Mouse (Mus musculus): ENCODE measurements at regions not wholly inside any gene's neighbourhood (a gene's known extent, or its start where the extent isn't known, plus 50 kb on each side); places are given as distances from the start of the nearest gene placed in this dataset.

DNA sequence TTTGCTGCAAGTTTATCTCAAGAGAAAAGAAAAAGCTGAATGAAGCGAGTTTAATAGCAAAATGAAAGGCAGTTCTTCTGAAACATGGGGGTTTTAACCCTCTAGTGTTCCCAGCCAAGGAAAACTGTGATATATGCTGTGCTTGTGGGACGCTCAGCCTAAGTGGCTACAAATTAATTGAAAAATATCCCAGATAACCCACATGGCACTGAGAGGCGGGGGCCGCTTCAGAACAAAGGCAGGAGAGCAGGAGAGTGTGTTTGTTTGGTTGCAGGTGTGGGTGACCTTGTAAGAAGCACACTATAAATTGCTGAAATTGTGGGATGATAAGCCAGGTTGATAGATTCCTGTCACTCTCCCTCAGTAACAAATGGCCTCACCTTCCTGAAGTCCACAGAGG is 154.7 kb upstream of the Mpped2 start:
- DNase-seq (ENCODE audit: low spot score in 2 of 2) = no peak

DNA sequence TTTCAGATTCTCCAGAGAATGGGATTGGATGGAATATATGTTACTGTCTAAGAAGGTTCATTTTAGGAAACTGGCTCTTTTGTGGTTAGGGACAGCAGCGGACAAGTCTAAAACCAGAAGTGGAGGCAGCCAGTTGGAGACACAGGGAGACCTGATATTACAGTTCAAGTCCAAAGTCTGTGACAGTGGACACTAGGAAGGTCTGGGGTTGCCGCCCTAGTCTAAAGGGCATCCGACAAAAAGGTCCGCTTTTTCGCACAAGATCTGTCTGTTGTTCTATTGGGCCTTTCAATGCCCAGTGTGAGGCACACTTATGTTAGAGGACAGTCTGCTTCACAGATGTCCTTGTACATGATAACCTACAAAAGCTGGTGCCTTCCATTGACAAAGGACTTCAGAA is 152.9 kb upstream of the Mpped2 start:
- DNase-seq (ENCODE audit: low spot score in 2 of 2) = no peak

DNA sequence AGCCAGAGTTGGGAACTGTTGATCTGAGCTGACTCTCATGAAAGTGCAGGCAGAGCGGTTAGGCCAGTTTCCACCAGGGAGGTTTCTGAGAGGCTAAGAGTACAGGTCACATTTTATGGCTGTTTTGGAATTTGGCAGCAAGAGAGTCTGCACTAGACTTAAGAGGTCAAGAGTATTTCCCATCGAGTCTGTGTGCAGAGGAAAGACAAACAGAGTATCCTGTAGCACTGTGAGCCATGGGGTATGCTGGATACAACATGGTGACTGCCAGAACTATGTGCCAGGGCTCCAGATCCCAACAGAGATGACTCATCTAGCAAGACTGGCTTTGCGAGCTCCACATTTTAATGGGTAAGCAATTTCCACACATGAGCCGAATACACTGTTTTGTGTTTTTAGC is 146.0 kb upstream of the Mpped2 start:
- no peak for DNase-seq (ENCODE audit: low spot score in 2 of 2)

DNA sequence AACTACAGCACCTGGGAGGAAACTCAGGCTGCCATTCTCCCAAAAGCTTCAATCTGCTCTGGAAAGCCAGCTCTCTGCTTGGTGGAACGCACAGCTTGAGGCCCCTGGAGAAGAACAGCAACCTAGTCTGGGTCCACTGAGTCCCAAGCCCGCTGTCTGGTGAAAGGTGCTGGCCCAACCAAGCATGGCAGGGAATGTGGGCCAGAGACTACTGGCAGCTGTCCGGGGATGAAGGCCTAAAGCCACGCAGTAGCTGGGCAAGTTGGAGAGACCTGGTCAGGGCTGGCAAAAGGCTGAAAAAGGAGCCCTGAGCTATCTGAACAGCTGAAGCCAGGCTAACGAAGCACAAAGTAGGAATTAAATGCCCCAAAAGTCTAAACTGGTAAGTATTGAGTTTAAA is 139.4 kb upstream of the Mpped2 start:
- no peak for DNase-seq (ENCODE audit: low spot score in 2 of 2)

DNA sequence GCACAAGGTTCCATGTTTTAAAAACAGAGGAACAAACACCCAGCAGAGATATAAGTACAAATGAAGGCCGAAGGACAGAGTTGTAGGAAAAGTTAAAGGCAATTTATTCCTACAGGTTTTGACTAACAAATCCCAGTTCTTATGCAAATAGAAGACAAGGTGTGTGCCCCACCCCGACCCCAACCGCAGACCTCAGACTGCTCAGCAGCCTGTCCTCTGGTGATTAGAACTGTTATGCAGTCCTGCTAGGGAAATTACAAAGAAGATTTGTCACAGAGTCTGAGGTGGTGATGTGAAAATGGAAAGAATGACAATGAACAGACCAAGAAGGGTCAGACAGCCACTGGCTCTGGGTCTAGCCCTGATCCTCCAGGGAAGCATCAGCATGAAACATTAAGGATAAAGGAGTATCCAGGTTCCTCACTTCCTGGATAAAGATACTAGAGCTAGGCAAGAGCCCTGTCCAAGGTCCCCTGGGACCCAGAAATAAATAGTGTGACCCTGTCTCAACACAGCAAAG is 131.4 kb upstream of the Mpped2 start:
- DNase-seq (ENCODE audit: low spot score in 2 of 2) = no peak

DNA sequence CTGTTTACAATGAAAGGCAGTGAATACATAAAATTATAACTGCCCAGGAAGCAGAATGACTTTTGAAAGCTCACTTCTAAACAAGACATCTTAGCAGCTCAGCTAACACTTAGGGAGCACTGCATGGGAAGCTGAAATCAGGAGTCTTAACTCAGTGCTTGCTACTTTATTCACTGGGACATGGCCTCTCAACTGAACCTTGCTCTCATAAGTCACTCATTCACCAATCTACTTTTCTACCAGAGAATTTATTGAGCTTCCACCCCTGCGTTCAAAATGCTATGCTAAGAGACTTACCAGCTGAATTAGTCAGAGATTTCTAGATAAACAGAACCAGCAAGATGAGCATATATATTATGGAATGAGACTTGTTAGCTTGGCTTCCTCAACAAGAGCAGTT is 122.8 kb upstream of the Mpped2 start:
- DNase-seq (ENCODE audit: low spot score in 2 of 2) = no peak

DNA sequence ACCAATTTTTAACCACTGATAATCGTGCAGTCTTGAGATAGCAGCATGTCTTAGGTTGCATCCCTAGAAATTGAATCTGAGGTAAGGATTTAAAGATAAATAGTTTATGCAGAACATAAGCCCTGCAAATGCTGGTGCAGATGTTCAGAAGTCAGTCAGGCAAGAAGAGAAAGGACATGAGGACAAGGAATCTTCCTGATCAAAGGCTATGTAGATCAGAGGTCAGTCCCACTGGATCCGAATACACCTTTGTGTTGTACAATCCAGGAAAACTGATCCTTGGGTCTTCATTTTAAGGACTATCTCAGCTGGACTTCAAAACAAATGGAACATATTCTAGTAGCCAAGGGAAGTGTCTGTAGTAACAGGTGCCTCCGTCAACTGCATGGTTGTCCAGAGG is 121.7 kb upstream of the Mpped2 start:
- DNase-seq (ENCODE audit: low spot score in 2 of 2) = no peak

DNA sequence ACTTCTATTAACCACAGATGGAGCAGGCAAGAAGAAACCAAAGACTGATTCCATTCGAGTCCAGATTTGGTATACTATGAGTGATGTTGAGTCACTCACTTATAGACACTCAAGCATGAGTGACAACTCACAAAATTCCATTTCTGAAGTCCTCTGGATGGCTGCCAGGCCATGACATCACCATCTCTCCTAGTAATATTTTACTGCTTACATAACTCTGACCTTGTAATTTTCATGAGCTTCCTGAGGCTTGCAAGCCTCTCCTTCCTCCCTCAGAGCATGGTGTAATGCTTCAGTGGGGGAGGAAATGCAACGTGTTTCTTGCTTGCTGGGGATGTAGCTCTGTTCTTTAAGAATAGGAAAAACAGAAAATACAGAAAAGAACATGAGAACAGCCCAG is 121.2 kb upstream of the Mpped2 start:
- DNase-seq (ENCODE audit: low spot score in 2 of 2) = no peak

DNA sequence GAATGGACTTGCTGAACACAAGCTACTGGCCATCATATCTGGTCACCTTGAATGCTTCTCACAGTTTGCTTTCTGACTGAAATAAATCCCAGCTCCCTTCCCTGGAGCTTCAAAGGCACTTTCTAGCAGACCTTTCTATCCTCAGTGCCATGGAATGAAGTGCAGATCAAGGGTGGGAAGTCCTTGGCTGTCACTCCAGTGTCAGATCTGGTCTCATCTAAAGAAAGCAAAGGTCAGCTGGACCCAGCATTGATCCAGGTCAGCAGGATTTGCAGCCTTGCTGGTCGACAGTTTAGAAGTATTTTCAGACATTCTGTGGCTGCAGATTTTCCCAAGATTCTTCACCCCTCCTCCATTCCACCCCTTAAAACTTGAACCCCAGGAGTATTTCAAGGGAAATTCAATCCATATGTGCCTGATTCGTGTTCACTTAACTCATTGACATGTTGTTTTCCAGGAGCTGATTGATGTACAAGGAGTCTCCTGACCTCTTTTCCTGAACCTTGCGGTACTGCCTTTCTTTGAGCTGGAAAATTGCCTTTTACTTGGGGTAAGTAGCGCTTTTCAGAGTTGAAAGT is 116.2 kb upstream of the Mpped2 start:
- no peak for DNase-seq (ENCODE audit: low spot score in 2 of 2)

DNA sequence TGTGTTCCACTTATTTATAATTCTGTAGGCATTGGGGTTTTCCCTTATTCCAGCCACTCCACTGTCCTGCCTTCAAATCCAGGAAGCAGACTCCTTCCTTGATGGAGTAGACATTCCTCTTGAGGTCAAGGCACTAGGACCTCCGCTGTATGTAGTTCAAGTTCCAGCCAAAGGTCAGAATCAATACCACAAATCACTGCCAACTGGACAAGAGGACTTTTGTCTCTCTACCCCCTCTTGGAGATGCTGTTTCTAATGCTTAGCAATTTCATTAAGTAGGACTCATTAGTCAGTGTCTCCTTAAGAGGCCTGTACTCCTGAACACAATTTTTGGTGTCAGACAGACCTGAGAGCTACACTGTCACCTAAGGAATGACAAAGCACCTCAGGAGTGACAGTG is 115.0 kb upstream of the Mpped2 start:
- no peak for DNase-seq (ENCODE audit: low spot score in 2 of 2)

DNA sequence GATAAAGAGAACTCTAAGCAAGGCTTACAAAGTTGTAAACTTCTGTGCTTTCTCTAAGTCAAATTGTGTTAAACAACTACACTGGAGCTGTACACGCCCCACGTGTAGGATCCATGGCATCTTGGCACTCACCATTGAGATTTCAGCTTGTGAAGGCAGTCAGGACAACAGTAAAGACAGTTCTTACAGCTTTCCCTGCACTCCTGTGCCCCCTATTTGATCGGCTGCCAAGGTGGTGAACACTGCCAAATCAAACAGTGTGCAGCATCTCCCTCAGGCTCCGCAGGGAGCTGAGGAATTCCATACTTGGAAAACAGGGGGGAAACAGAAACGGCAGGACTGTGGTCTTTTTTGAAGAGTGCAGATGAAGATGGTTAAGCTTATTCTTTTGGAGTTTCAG is 112.4 kb upstream of the Mpped2 start:
- peak; percentile 32 to 54 for DNase-seq (ENCODE audit: low spot score in 2 of 2)

DNA sequence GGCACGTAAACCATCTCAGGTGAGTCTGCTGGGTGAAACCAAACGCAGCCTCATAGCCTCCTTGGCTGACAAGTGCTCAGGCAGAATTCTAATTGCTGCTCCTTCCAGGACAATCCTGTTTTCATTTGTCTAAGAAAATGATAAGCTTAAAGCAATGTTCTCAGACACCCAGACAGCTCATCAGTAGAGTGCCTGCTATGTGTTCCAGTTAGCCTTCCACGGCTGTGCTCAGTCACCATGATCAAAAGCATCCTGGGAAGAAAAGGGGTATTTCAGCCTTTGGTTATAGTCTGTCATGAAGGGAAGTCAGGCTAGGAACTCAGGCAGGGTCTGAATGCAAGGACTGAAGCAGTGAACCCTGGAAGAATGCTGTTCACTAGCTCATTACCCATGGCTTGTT is 71.8 kb upstream of the Mpped2 start:
- no peak for DNase-seq (ENCODE audit: low spot score in 2 of 2)

DNA sequence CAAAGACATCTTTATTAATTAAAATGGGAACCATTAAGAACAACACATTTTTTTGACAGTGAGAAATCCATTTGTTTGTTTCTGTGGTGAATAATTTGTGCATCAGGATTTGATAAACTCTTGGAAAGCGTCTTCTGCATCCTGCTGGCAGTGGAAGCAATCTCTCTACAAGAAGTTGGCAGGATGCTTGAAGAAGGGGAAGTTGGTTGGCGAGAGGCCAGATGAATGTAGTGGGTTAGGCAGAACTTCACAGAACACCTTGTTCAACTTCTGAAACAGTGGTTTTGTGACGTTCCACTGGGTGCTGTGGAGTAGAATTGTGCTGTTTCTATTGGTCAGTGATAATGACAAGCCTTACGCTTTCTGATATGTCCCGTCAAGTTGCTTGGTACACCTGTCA is 70.7 kb upstream of the Mpped2 start:
- peak; percentile 29 to 46 for DNase-seq (ENCODE audit: low spot score in 2 of 2)

DNA sequence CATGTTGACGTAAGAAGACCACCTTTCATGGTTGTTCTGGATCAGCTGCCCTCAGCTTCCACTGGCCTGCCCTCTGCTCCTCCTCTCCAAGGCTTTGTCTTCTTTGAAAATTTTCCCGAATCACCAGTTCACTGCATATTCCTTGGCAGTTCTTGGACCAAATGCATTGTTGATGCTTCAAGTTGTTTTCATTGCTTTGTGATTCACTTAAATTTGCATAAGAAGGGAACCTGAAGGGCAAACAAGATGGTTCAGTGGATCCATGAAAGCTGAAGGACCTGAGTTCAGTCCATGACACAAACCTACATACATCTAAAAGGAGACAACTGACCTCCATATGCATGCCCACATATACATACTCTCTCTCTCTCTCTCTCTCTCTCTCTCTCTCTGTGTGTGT is 69.4 kb upstream of the Mpped2 start:
- no peak for DNase-seq (ENCODE audit: low spot score in 2 of 2)

DNA sequence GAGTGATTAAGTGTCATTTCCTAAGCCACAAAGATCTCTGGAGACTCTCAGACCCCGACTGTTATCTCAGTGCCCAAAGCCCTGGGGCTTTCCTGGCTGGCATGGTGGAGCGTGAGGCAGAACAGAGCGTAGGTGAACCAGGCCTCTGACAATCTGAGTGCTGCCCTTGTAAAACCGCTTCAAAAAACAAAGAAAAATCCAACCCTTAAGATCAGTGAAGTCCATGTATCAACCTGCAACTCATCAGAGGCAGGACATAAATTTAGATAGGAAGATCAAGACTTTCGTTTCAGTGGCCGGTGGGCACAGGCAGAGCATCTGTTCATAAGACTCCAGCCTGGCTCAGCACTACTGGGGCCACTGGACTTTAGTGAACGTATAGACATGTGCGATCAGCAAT is 61.1 kb upstream of the Mpped2 start:
- DNase-seq (ENCODE audit: low spot score in 2 of 2) = no peak
